In genomic region chr6:51470311-51471178, GRCm38 (mm10) we compare ENCODE assay signal across 8 mouse cellular contexts. TPM values are rescaled to one million over a fixed set of nuclear protein-coding genes. Genes with fewer than 3 reads are reported as not detected.
DNase-seq lines count a peak whose midpoint lies in the region; ATAC-seq and TF ChIP-seq lines count a peak whose summit lies in the region.

TSS of gene Cbx3 (plus strand) at chr6:51470360.

- peak within 1 kb of the TSS; percentile 54 for H3K4me2 ChIP-seq in forebrain, embryonic 12.5 days
- H3K4me2 ChIP-seq in heart, embryonic 16.5 days (ENCODE audit: low read depth, low read length): peak within 1 kb of the TSS; percentile 59
- H3K4me2 ChIP-seq in liver, postnatal 0 days (ENCODE audit: low read depth, low read length): peak within 1 kb of the TSS; percentile 74
- peak within 1 kb of the TSS; percentile 60 for H3K4me2 ChIP-seq in neural tube, embryonic 15.5 days

- H3K4me3 ChIP-seq in E14TG2a.4 (replicated peaks; ENCODE audit: low read length): peak within 1 kb of the TSS; percentile 96
- H3K4me3 ChIP-seq in forebrain, embryonic 12.5 days (replicated peaks): peak within 1 kb of the TSS; percentile 91
- peak within 1 kb of the TSS; percentile 80 for H3K4me3 ChIP-seq in heart, embryonic 16.5 days (ENCODE audit: low read length)
- H3K4me3 ChIP-seq in liver, postnatal 0 days (ENCODE audit: low read depth, low read length): peak within 1 kb of the TSS; percentile 69
- peak within 1 kb of the TSS; percentile 97 for H3K4me3 ChIP-seq in neural tube, embryonic 15.5 days (replicated peaks)

- H3K4me1 ChIP-seq in E14TG2a.4 (replicated peaks; ENCODE audit: low read depth, low read length): peaks cover 46% of the 10 kb centered on the region
- peaks cover 45% of the 10 kb centered on the region for H3K4me1 ChIP-seq in forebrain, embryonic 12.5 days
- H3K4me1 ChIP-seq in heart, embryonic 16.5 days (ENCODE audit: control insufficient read depth, insufficient read depth, low read length): peaks cover 33% of the 10 kb centered on the region
- peaks cover 24% of the 10 kb centered on the region for H3K4me1 ChIP-seq in liver, postnatal 0 days (ENCODE audit: insufficient read depth)
- peaks cover 43% of the 10 kb centered on the region for H3K4me1 ChIP-seq in neural tube, embryonic 15.5 days

- H3K9me3 ChIP-seq in E14TG2a.4 (ENCODE audit: low read length): no peaks in the 10 kb centered on the region
- H3K9me3 ChIP-seq in forebrain, embryonic 12.5 days: no peaks in the 10 kb centered on the region
- H3K9me3 ChIP-seq in heart, embryonic 16.5 days (replicated peaks; ENCODE audit: control insufficient read depth, low read length): no peaks in the 10 kb centered on the region
- no peaks in the 10 kb centered on the region for H3K9me3 ChIP-seq in liver, postnatal 0 days (ENCODE audit: low read length)
- no peaks in the 10 kb centered on the region for H3K9me3 ChIP-seq in neural tube, embryonic 15.5 days (replicated peaks)

- H3K27me3 ChIP-seq in E14TG2a.4 (ENCODE audit: insufficient read depth, low read length): no peaks in the 10 kb centered on the region
- no peaks in the 10 kb centered on the region for H3K27me3 ChIP-seq in forebrain, embryonic 12.5 days
- no peaks in the 10 kb centered on the region for H3K27me3 ChIP-seq in heart, embryonic 16.5 days (ENCODE audit: control insufficient read depth, insufficient read depth, low read length)
- H3K27me3 ChIP-seq in liver, postnatal 0 days (ENCODE audit: insufficient read depth, low read length): no peaks in the 10 kb centered on the region
- no peaks in the 10 kb centered on the region for H3K27me3 ChIP-seq in neural tube, embryonic 15.5 days (replicated peaks)

- WGBS in forebrain, embryonic 12.5 days: under 1% methylated on average over 93 of the region's 99 CpGs
- WGBS in heart, embryonic 16.5 days: under 1% methylated on average over 84 of the region's 99 CpGs
- WGBS in liver, postnatal 0 days (ENCODE audit: insufficient replicate concordance): under 1% methylated on average over 59 of the region's 99 CpGs
- WGBS in neural tube, embryonic 15.5 days: under 1% methylated on average over 74 of the region's 99 CpGs

- H3K36me3 ChIP-seq in E14TG2a.4 (ENCODE audit: insufficient read depth, low read length): peaks cover 69% of the 10 kb centered on the region
- H3K36me3 ChIP-seq in forebrain, embryonic 12.5 days (replicated peaks): peaks cover 47% of the 10 kb centered on the region
- H3K36me3 ChIP-seq in heart, embryonic 16.5 days (ENCODE audit: control insufficient read depth, insufficient read depth): peaks cover 32% of the 10 kb centered on the region
- peaks cover 49% of the 10 kb centered on the region for H3K36me3 ChIP-seq in liver, postnatal 0 days (replicated peaks; ENCODE audit: insufficient read depth, low read length)
- H3K36me3 ChIP-seq in neural tube, embryonic 15.5 days: peaks cover 24% of the 10 kb centered on the region

- no peak for TF ChIP-seq CTCF in E14TG2a.4 (conservative IDR thresholded peaks at IDR 0.05; ENCODE audit: low read length)
- no peak for TF ChIP-seq CTCF in liver, postnatal 0 days (IDR thresholded peaks at IDR 0.05; ENCODE audit: low read depth)

- peak; percentile 78 for DNase-seq in c-Kit-positive CD71-positive TER-119-negative erythroid progenitor cells, embryonic 14.5 days (ENCODE audit: low read depth)
- DNase-seq in kidney, postnatal 36 days: peak; percentile 86 to 89
- peak; percentile 89 for DNase-seq in liver, postnatal 0 days
- peak; percentile 91 for DNase-seq in testis, postnatal 14 days (ENCODE audit: low spot score)

- H3K9ac ChIP-seq in forebrain, embryonic 12.5 days: peak within 1 kb of the TSS; percentile 100
- peak within 1 kb of the TSS; percentile 99 for H3K9ac ChIP-seq in heart, embryonic 16.5 days (ENCODE audit: low read length)
- H3K9ac ChIP-seq in liver, postnatal 0 days (replicated peaks): peak within 1 kb of the TSS; percentile 94
- peak within 1 kb of the TSS; percentile 100 for H3K9ac ChIP-seq in neural tube, embryonic 15.5 days (replicated peaks)

- peak; percentile 79 for ATAC-seq in forebrain, embryonic 12.5 days (ENCODE audit: low FRiP score)
- peak; percentile 80 for ATAC-seq in heart, embryonic 16.5 days (replicated peaks; ENCODE audit: extremely low read depth, insufficient read depth, low FRiP score)
- peak; percentile 70 for ATAC-seq in liver, postnatal 0 days
- peak; percentile 86 for ATAC-seq in neural tube, embryonic 15.5 days (ENCODE audit: low FRiP score)

- peak within 1 kb of the TSS; percentile 100 for H3K27ac ChIP-seq in forebrain, embryonic 12.5 days
- peak within 1 kb of the TSS; percentile 99 for H3K27ac ChIP-seq in heart, embryonic 16.5 days (ENCODE audit: low read length)
- peak within 1 kb of the TSS; percentile 99 for H3K27ac ChIP-seq in liver, postnatal 0 days (ENCODE audit: low read depth)
- peak within 1 kb of the TSS; percentile 100 for H3K27ac ChIP-seq in neural tube, embryonic 15.5 days (replicated peaks)

- TF ChIP-seq EP300 in liver, postnatal 0 days (IDR thresholded peaks at IDR 0.05; ENCODE audit: low read depth): no peak

RNA-seq across cellular contexts. Expression of gene Cbx3, which starts in this region (rescaled TPM):
- polyA plus RNA-seq in forebrain, embryonic 12.5 days (2016; fragmentation: Nextera tagmentation; extraction: Ambion mirVana): 719 and 759 TPM in 2 replicates
- polyA plus RNA-seq in heart, embryonic 16.5 days (2015; fragmentation: Nextera tagmentation; extraction: Ambion mirVana): 274 and 321 TPM in 2 replicates
- polyA plus RNA-seq in liver, postnatal 0 days (2015; fragmentation: Nextera tagmentation; extraction: Ambion mirVana): 169 and 174 TPM in 2 replicates
- 310 and 354 TPM in 2 replicates for polyA plus RNA-seq in neural tube, embryonic 15.5 days (2015; fragmentation: Nextera tagmentation; extraction: Ambion mirVana)

Comparison
In these comparisons a context has a peak if more than half of its experiments do, and no peak if none do; other contexts are left out.
1. Peak in every context shown above with its lines: DNase-seq, ATAC-seq, H3K4me3 ChIP-seq and H3K27ac ChIP-seq.